Mouse (Mus musculus): Measurements from ENCODE around the gene Pmf1. TPM values are rescaled to one million over a fixed set of nuclear protein-coding genes. Genes with fewer than 3 reads are reported as not detected.

Gene Pmf1
- total RNA-seq, 2 experiments from 2014 or later: 6.5 to 6.6 TPM

GRCm38 (mm10) chr3:88450379-88451131 is 40.4 kb upstream of the Pmf1 start:
- DNase-seq (ENCODE audit: extremely low spot score in 1 of 2, low spot score in 2 of 2): no peak
- Histone ChIP-seq H3K4me3 (no peak overlapping the region), H3K27ac (no peak overlapping the region)
- TF ChIP-seq CTCF (IDR thresholded peaks at IDR 0.05): no peak
- intact Hi-C loops (cut with DNase I): no loop called here

- intact Hi-C loops (cut with DNase I): no loop called here
- Histone ChIP-seq H3K4me3 (peak overlapping the region; percentile 11; the same call in 1 of the 2 replicates), H3K27ac (no peak overlapping the region)
These were observed 39.4 kb upstream of the Pmf1 start for GRCm38 (mm10) chr3:88449395-88450023.

GRCm38 (mm10) chr3:88448443-88448842 is 38.3 kb upstream of the Pmf1 start:
- H3K27ac ChIP-seq: no peak overlapping the region
- TF ChIP-seq CTCF (IDR thresholded peaks at IDR 0.05): no peak
- H3K4me3 ChIP-seq: no peak overlapping the region
- no peak for DNase-seq (ENCODE audit: extremely low spot score in 1 of 2, low spot score in 2 of 2)
- intact Hi-C loops (cut with DNase I): no loop called here

More at GRCm38 (mm10) chr3:88449395-88450023, 39.4 kb upstream of the Pmf1 start:
- no peak for DNase-seq (ENCODE audit: extremely low spot score in 1 of 2, low spot score in 2 of 2)
- no peak for TF ChIP-seq CTCF (IDR thresholded peaks at IDR 0.05)

- intact Hi-C loops (cut with DNase I): no loop called here
- DNase-seq (ENCODE audit: extremely low spot score in 1 of 2, low spot score in 2 of 2): no peak
- H3K27ac ChIP-seq: no peak overlapping the region
- TF ChIP-seq CTCF (IDR thresholded peaks at IDR 0.05): no peak
- no peak overlapping the region for H3K4me3 ChIP-seq
These were observed 37.6 kb upstream of the Pmf1 start for GRCm38 (mm10) chr3:88447676-88448183.

GRCm38 (mm10) chr3:88446471-88447123 is 36.5 kb upstream of the Pmf1 start:
- no peak overlapping the region for H3K27ac ChIP-seq
- intact Hi-C loops (cut with DNase I): no loop called here
- DNase-seq (ENCODE audit: extremely low spot score in 1 of 2, low spot score in 2 of 2): no peak
- no peak for TF ChIP-seq CTCF (IDR thresholded peaks at IDR 0.05)
- no peak overlapping the region for H3K4me3 ChIP-seq

GRCm38 (mm10) chr3:88442888-88443287 is 32.8 kb upstream of the Pmf1 start:
- Histone ChIP-seq H3K4me3 (no peak overlapping the region), H3K27ac (no peak overlapping the region)
- no peak for TF ChIP-seq CTCF (IDR thresholded peaks at IDR 0.05)
- intact Hi-C loops (cut with DNase I): no loop called here
- no peak for DNase-seq (ENCODE audit: extremely low spot score in 1 of 2, low spot score in 2 of 2)

GRCm38 (mm10) chr3:88442488-88442887 is 32.4 kb upstream of the Pmf1 start:
- no peak for TF ChIP-seq CTCF (IDR thresholded peaks at IDR 0.05)
- no peak overlapping the region for H3K4me3 ChIP-seq
- H3K27ac ChIP-seq: no peak overlapping the region
- DNase-seq (ENCODE audit: extremely low spot score in 1 of 2, low spot score in 2 of 2): no peak
- intact Hi-C loops (cut with DNase I): no loop called here

- Histone ChIP-seq H3K4me3 (no peak overlapping the region), H3K27ac (0 out of 2 replicates have a peak overlapping the region, but pooled peaks have one; percentile 30)
- peak; percentile 59 for TF ChIP-seq CTCF (IDR thresholded peaks at IDR 0.05)
- peak in 1 of 2 experiments; percentile 37 for DNase-seq (ENCODE audit: extremely low spot score in 1 of 2, low spot score in 2 of 2)
- intact Hi-C loops (cut with DNase I): loop anchor here (2.0 kb wide), 1 partner anchor 18 kb away; no protein-coding TSS in a partner anchor
These were observed 30.6 kb upstream of the Pmf1 start for GRCm38 (mm10) chr3:88440500-88441381.

- no peak for TF ChIP-seq CTCF (IDR thresholded peaks at IDR 0.05)
- H3K27ac ChIP-seq: no peak overlapping the region
- intact Hi-C loops (cut with DNase I): no loop called here
- H3K4me3 ChIP-seq: no peak overlapping the region
- no peak for DNase-seq (ENCODE audit: extremely low spot score in 1 of 2, low spot score in 2 of 2)
These were observed 29.5 kb upstream of the Pmf1 start for GRCm38 (mm10) chr3:88439582-88439981.

- no peak overlapping the region for H3K4me3 ChIP-seq
- intact Hi-C loops (cut with DNase I): no loop called here
- H3K27ac ChIP-seq: peak overlapping the region; percentile 79; the same call in 1 of the 2 replicates
- DNase-seq (ENCODE audit: extremely low spot score in 1 of 2, low spot score in 2 of 2): no peak
- TF ChIP-seq CTCF (IDR thresholded peaks at IDR 0.05): no peak
These were observed 27.3 kb upstream of the Pmf1 start for GRCm38 (mm10) chr3:88437454-88437853.

All from left cerebral cortex, adult 2 months (tissue).